Comparison of ENCODE assay signal across 13 mouse cellular contexts in genomic region chr13:58935956-58936495, GRCm38 (mm10).
DNase-seq lines count a peak whose midpoint lies in the region; ATAC-seq and TF ChIP-seq lines count a peak whose summit lies in the region.
"Had no signal": no experiment of that assay in that cellular context is flagged by ENCODE, and none has a peak within 500 bp of the region (broad histone marks: within the 10 kb centered on the region; RNA-seq: fewer than 3 reads in every experiment).

No protein-coding gene starts in this region.

- H3K9ac ChIP-seq in forebrain, postnatal 0 days: no peak overlapping the region
- no peak overlapping the region for H3K9ac ChIP-seq in forebrain, embryonic 14.5 days (ENCODE audit: low read length)
- H3K9ac ChIP-seq: embryonic facial prominence, embryonic 15.5 days had no signal

- TF ChIP-seq CTCF in forebrain, postnatal 0 days (IDR thresholded peaks at IDR 0.05; ENCODE audit: low read depth): no peak

- H3K27ac ChIP-seq in forebrain, postnatal 0 days (ENCODE audit: low read depth, low read length): peak overlapping the region; percentile 15; the same call in 1 of the 2 replicates
- no peak overlapping the region for H3K27ac ChIP-seq in forebrain, embryonic 14.5 days (ENCODE audit: low read depth, low read length)
- H3K27ac ChIP-seq: embryonic facial prominence, embryonic 15.5 days; heart, adult 2 months; macrophage had no signal

- no peak overlapping the region for H3K4me3 ChIP-seq in forebrain, postnatal 0 days (ENCODE audit: low read depth, low read length)
- H3K4me3 ChIP-seq in forebrain, embryonic 14.5 days (ENCODE audit: low read depth, low read length): no peak overlapping the region
- H3K4me3 ChIP-seq: embryonic facial prominence, embryonic 15.5 days; heart, adult 2 months had no signal

- no peak overlapping the region for H3K4me2 ChIP-seq in forebrain, postnatal 0 days (ENCODE audit: low read depth)
- H3K4me2 ChIP-seq in forebrain, embryonic 14.5 days (ENCODE audit: low read length): no peak overlapping the region
- H3K4me2 ChIP-seq: embryonic facial prominence, embryonic 15.5 days had no signal

- DNase-seq in forebrain, postnatal 0 days: no peak
- no peak for DNase-seq in forebrain, embryonic 14.5 days (ENCODE audit: low spot score)
- DNase-seq in kidney, postnatal 4 days: peak; percentile 19 to 35
- no peak for DNase-seq in kidney, adult 9 months
- peak; percentile 85 for DNase-seq in brain, adult 2 months (ENCODE audit: low read depth, low spot score)
- peak; percentile 26 for DNase-seq in lung, postnatal 25 days (ENCODE audit: low spot score)
- DNase-seq in cerebellum, adult 18-20 months: no peak
- DNase-seq: adrenal gland, adult 2 months; heart, adult 2 months; thymus, adult 2 months had no signal

- H3K36me3 ChIP-seq in forebrain, postnatal 0 days (ENCODE audit: insufficient read depth): 0 out of 2 replicates have a peak, but pooled peaks cover 4% of the 10 kb centered on the region
- no peaks in the 10 kb centered on the region for H3K36me3 ChIP-seq in forebrain, embryonic 14.5 days (ENCODE audit: control insufficient read depth, insufficient read depth, low read length)
- H3K36me3 ChIP-seq: embryonic facial prominence, embryonic 15.5 days had no signal

- peaks cover 12% of the 10 kb centered on the region for H3K4me1 ChIP-seq in forebrain, postnatal 0 days (ENCODE audit: insufficient read depth)
- peaks cover 19% of the 10 kb centered on the region for H3K4me1 ChIP-seq in forebrain, embryonic 14.5 days (ENCODE audit: control insufficient read depth, insufficient read depth, low read length)
- H3K4me1 ChIP-seq: embryonic facial prominence, embryonic 15.5 days had no signal

- WGBS in forebrain, postnatal 0 days: 22% methylated on average over 8 of the region's 8 CpGs
- 14% methylated on average over 8 of the region's 8 CpGs for WGBS in forebrain, embryonic 14.5 days

- H3K27me3 ChIP-seq in forebrain, postnatal 0 days (ENCODE audit: insufficient read depth, low read length): no peaks in the 10 kb centered on the region
- no peaks in the 10 kb centered on the region for H3K27me3 ChIP-seq in forebrain, embryonic 14.5 days (replicated peaks; ENCODE audit: control insufficient read depth, insufficient read depth, low read length)
- H3K27me3 ChIP-seq: embryonic facial prominence, embryonic 15.5 days had no signal

- ATAC-seq in forebrain, postnatal 0 days: peak; percentile 78
- no peak for ATAC-seq in forebrain, embryonic 14.5 days
- no peak for ATAC-seq in erythroblast, adult 5-6 weeks (replicated peaks; ENCODE audit: low FRiP score, poor library complexity, severe bottlenecking)

- H3K9me3 ChIP-seq in forebrain, postnatal 0 days (ENCODE audit: low read length): no peaks in the 10 kb centered on the region
- H3K9me3 ChIP-seq in forebrain, embryonic 14.5 days (replicated peaks; ENCODE audit: control insufficient read depth, low read length): no peaks in the 10 kb centered on the region
- H3K9me3 ChIP-seq: embryonic facial prominence, embryonic 15.5 days had no signal

Comparison
In these comparisons a context has a peak if more than half of its experiments do, and no peak if none do; other contexts are left out.
1. DNase-seq: peak in kidney, postnatal 4 days (2 of 2), brain, adult 2 months (single experiment) and lung, postnatal 25 days (single experiment); none in forebrain, postnatal 0 days (single experiment), forebrain, embryonic 14.5 days (single experiment), kidney, adult 9 months (single experiment) and cerebellum, adult 18-20 months (0 of 2).